Mouse (Mus musculus) skeletal muscle tissue, adult 2 months (tissue): Measurements from ENCODE around the gene Parl.

ENCODE experiments used
- DNase-seq: peaks from one replicate; pipeline ENCODE4 v3.0.0-alpha.2; 2012; ENCODE audit warnings: low read depth, low spot score

Parl gene

GRCm38 (mm10) chr16:20237426-20237825 lies 64.8 kb downstream of the Parl start:
- DNase-seq, result no peak

GRCm38 (mm10) chr16:20234406-20234805 lies 67.8 kb downstream of the Parl start:
- DNase-seq, result no peak
